Mouse (Mus musculus): Measurements from ENCODE around the gene Kpna6.

Kpna6 gene

DNA sequence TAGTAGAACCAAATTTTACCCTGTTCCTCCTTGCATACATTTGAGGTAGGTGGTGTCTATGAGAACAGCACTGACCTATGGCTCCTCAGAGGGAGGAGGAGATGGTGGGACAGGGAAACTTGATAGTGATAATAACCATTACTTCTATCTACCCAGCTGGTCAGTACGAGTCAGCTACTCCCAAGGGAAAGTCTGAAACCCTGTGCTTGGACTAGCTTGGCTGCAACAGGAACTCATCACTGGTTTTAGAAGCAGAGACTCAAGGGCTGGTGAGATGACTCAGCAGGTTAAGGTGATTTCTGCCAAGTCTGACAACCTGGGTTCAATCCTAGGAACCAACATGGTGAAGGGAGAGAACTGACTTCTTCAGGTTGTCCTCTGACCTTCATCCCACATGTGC, 23.9 kb downstream of the Kpna6 start:
- no peak for DNase-seq (ENCODE audit: low spot score in 2 of 2)

GRCm38 (mm10) chr4:129645204-129645603, 27.4 kb downstream of the Kpna6 start:
- no peak for DNase-seq (ENCODE audit: low spot score in 2 of 2)

GRCm38 (mm10) chr4:129641756-129642155, 30.8 kb downstream of the Kpna6 start:
- DNase-seq (ENCODE audit: low spot score in 2 of 2) = no peak

GRCm38 (mm10) chr4:129640638-129641467, 31.7 kb downstream of the Kpna6 start, which contains the start of gene Txlna:
TSS of gene Txlna (minus strand) at chr4:129641065.
- peak; percentile 92 to 94 for DNase-seq (ENCODE audit: low spot score in 2 of 2)

- DNase-seq (ENCODE audit: low spot score in 2 of 2) = peak in 1 of 2 experiments; percentile 19
Observed at GRCm38 (mm10) chr4:129640101-129640637, 32.4 kb downstream of the Kpna6 start.

GRCm38 (mm10) chr4:129639221-129639620, 33.3 kb downstream of the Kpna6 start:
- DNase-seq (ENCODE audit: low spot score in 2 of 2) = no peak

GRCm38 (mm10) chr4:129633852-129634251, 38.7 kb downstream of the Kpna6 start:
- no peak for DNase-seq (ENCODE audit: low spot score in 2 of 2)

DNA sequence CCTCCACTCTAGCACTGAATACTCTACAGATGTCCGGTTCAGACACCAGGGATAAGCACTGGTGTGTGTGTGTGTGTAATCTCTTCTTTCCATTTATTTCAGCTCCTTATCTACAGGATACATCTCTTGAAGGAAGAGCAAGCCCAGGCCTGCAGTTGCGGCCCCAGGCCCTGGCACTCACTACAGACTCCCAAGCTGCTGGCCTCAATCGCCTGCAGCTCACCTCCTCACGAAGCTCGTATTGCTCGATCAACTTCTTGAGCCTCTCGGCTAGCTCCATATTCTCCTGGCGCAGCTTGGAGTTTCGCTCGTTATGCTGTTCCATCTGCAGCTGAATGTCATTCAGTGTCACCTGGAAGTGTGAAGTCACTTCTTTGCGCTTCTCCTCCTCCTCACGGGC, 40.7 kb downstream of the Kpna6 start:
- DNase-seq (ENCODE audit: low spot score in 2 of 2) = no peak

DNA sequence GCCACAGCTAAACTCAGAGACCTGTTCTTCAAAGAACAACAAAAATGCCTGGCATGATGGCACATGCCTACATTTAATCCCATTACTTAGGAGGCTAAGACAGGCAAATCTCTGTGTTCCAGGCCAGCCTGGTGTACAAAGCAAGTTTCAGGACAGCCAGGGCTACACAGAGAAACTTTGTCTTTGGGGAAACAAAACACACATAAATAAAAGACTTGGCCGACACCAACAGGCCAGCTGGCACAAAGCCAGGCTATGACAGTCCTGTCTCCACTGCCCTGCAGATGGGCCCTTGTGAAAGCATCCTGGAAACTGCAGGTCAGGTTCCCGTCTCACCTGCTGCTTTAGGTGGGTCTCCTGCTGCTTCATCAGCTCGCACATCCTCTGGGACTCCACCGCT, 41.6 kb downstream of the Kpna6 start:
- DNase-seq (ENCODE audit: low spot score in 2 of 2) = no peak

DNA sequence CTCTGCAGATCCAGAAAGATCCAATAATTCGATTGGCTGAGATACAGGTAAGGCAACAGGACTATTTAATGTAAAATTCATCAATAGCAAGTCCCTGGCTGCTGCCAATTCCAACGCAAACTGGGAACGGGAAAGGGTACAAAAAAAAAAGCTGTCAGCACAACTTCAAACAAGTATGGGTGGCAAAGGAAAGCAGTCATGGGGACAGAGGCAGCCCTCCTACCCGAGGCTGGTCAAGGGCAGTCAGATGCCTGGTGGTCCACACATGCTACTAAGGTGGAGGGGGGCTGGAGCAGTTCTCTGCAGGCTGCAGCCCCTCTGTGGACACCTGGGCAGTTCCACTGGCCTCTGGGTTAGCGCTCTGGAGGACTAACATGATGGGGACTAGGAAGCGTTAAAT, 46.5 kb downstream of the Kpna6 start:
- DNase-seq (ENCODE audit: low spot score in 2 of 2) = no peak

- DNase-seq (ENCODE audit: low spot score in 2 of 2) = no peak
Observed at GRCm38 (mm10) chr4:129625496-129625895, 47.1 kb downstream of the Kpna6 start.

GRCm38 (mm10) chr4:129625029-129625370, 47.6 kb downstream of the Kpna6 start:
- DNase-seq (ENCODE audit: low spot score in 2 of 2) = no peak

- DNase-seq (ENCODE audit: low spot score in 2 of 2) = peak; percentile 43 to 82
Observed at GRCm38 (mm10) chr4:129624281-129625028, 48.1 kb downstream of the Kpna6 start.

DNA sequence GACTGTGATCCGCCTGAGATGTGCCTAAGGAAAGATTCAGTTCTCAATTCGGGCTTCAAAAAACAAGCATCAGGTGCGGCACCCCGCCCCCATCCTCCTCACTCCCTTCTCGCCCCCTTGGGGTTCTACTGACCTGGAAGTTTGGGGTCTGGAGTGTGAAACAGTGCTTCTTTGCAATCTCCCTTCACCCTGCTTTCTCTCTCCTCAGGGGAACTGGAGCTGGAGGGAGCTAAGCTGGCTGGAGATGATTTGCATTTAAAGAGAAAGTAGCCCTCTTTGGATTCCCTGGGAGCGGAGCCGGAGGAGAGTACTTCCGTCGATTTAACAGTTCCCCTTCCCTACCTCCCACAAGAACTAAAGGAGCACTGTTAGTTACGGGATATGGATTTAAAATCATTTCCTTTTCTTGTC, 48.9 kb downstream of the Kpna6 start, which contains the start of gene Ccdc28b:
Gene Ccdc28b (minus strand): TSS at position 267 of the 411 bp plus-strand sequence.
- peak in 1 of 2 experiments; percentile 35 for DNase-seq (ENCODE audit: low spot score in 2 of 2)

- no peak for DNase-seq (ENCODE audit: low spot score in 2 of 2)
Observed at GRCm38 (mm10) chr4:129622803-129623535, 49.6 kb downstream of the Kpna6 start.

DNA sequence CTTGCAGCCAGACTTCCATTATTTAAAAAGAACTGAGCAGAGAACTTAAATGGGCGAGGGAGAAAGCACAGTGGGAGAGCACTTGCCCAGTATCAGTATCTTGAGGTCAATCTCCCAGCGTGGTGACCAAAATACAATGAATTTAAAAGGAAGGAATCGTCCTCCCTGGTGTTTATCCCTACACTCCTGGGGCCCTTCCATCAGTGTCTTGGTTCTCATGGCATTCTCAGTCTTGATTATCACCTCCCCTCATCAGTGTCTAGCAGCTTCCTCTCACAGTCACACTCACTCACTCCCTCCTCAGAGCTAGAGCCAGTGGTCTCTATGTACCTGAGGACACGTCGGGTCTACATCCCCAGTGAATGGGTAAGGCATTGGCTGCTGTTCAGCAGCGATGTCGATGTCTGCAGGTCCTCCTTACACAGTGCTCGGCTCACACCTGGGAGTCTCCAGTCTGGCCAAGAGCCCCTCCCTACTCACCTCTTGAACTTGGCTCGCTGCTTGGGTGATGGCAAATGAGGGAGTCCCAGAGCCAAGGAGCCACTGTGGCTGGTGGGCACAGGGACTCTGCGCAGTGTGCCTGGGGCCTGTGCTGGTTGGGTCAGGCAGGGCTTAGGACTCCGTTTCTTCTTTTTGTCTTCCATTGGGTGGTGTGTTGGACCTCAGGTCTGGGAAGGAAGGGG, 50.3 kb downstream of the Kpna6 start:
- no peak for DNase-seq (ENCODE audit: low spot score in 2 of 2)

- DNase-seq (ENCODE audit: low spot score in 2 of 2) = no peak
Observed at GRCm38 (mm10) chr4:129621283-129621841, 51.2 kb downstream of the Kpna6 start.

GRCm38 (mm10) chr4:129620419-129621282, 51.9 kb downstream of the Kpna6 start:
- no peak for DNase-seq (ENCODE audit: low spot score in 2 of 2)

- peak; percentile 85 to 95 for DNase-seq (ENCODE audit: low spot score in 2 of 2)
Observed at GRCm38 (mm10) chr4:129618786-129619691, 53.5 kb downstream of the Kpna6 start, which contains the start of gene Iqcc. TSS of gene Iqcc (minus strand) at chr4:129619099.
